Mouse (Mus musculus): ENCODE data around the gene Rad51c. TPM values are rescaled to one million over a fixed set of nuclear protein-coding genes. Genes with fewer than 3 reads are reported as not detected.

The Rad51c gene
- polyA plus RNA-seq, 1 experiment, result 2.5 TPM

- Histone ChIP-seq H3K4me1 (replicated peaks; ENCODE audit: control insufficient read depth, insufficient read depth, low read length) (peaks cover 5% of the 10 kb centered on the region), H3K36me3 (ENCODE audit: control insufficient read depth, insufficient read depth, low read length) (no peaks in the 10 kb centered on the region), H3K4me3 (ENCODE audit: control insufficient read depth, insufficient read depth, low read length) (peak overlapping the region; percentile 95), H3K27ac (ENCODE audit: control insufficient read depth, insufficient read depth, low read length) (no peak overlapping the region), H3K27me3 (ENCODE audit: control insufficient read depth, insufficient read depth, low read length) (no peaks in the 10 kb centered on the region)
- TF ChIP-seq POLR2A (IDR thresholded peaks at IDR 0.05; ENCODE audit: control insufficient read depth, extremely low read depth, insufficient read depth, low read length, poor library complexity) (no peak), CTCF (IDR thresholded peaks at IDR 0.05; ENCODE audit: borderline replicate concordance, control insufficient read depth, extremely low read depth, insufficient read depth, low read length, poor library complexity) (no peak)
- peak; percentile 6 for DNase-seq
- 4% methylated on average over 31 of the region's 31 CpGs for WGBS
These were observed 47.1 kb downstream of the Rad51c start for GRCm38 (mm10) chr11:87357317-87358300.

- TF ChIP-seq POLR2A (IDR thresholded peaks at IDR 0.05; ENCODE audit: control insufficient read depth, extremely low read depth, insufficient read depth, low read length, poor library complexity) (no peak), CTCF (IDR thresholded peaks at IDR 0.05; ENCODE audit: borderline replicate concordance, control insufficient read depth, extremely low read depth, insufficient read depth, low read length, poor library complexity) (no peak)
- Histone ChIP-seq H3K4me1 (replicated peaks; ENCODE audit: control insufficient read depth, insufficient read depth, low read length) (peaks cover 5% of the 10 kb centered on the region), H3K27me3 (ENCODE audit: control insufficient read depth, insufficient read depth, low read length) (no peaks in the 10 kb centered on the region), H3K27ac (ENCODE audit: control insufficient read depth, insufficient read depth, low read length) (no peak overlapping the region), H3K4me3 (ENCODE audit: control insufficient read depth, insufficient read depth, low read length) (no peak overlapping the region), H3K36me3 (ENCODE audit: control insufficient read depth, insufficient read depth, low read length) (no peaks in the 10 kb centered on the region)
- WGBS, result 95% methylated on average over 1 of the region's 1 CpGs
- no peak for DNase-seq
These were observed 49.9 kb downstream of the Rad51c start for GRCm38 (mm10) chr11:87354861-87355260.

GRCm38 (mm10) chr11:87353646-87354170, 51.0 kb downstream of the Rad51c start:
- Histone ChIP-seq H3K27ac (ENCODE audit: control insufficient read depth, insufficient read depth, low read length) (no peak overlapping the region), H3K36me3 (ENCODE audit: control insufficient read depth, insufficient read depth, low read length) (no peaks in the 10 kb centered on the region), H3K27me3 (ENCODE audit: control insufficient read depth, insufficient read depth, low read length) (no peaks in the 10 kb centered on the region), H3K4me3 (ENCODE audit: control insufficient read depth, insufficient read depth, low read length) (no peak overlapping the region), H3K4me1 (replicated peaks; ENCODE audit: control insufficient read depth, insufficient read depth, low read length) (peaks cover 3% of the 10 kb centered on the region)
- 93% methylated on average over 7 of the region's 7 CpGs for WGBS
- no peak for DNase-seq
- TF ChIP-seq POLR2A (IDR thresholded peaks at IDR 0.05; ENCODE audit: control insufficient read depth, extremely low read depth, insufficient read depth, low read length, poor library complexity) (no peak), CTCF (IDR thresholded peaks at IDR 0.05; ENCODE audit: borderline replicate concordance, control insufficient read depth, extremely low read depth, insufficient read depth, low read length, poor library complexity) (no peak)

Other genes with a start within 250 kb of the Rad51c start
- gene Ppm1e, start 45.9 kb downstream of the Rad51c start, polyA plus RNA-seq (2012; rRNA removed), result 3.6 and 4.2 TPM in 2 replicates
- 0.55 and 0.99 TPM in 2 replicates for gene Tex14, start 111 bp upstream of the Rad51c start, polyA plus RNA-seq (2012; rRNA removed)
- gene Gm11492, start 161.7 kb upstream of the Rad51c start, polyA plus RNA-seq (2012; rRNA removed), result 0.06 TPM in 1 of 2 replicates, not detected in the other
- 12.6 and 13.2 TPM in 2 replicates for gene Sept4, start 163.9 kb upstream of the Rad51c start, polyA plus RNA-seq (2012; rRNA removed)
- gene Mtmr4, start 187.2 kb upstream of the Rad51c start, polyA plus RNA-seq (2012; rRNA removed), result 47.0 and 51.1 TPM in 2 replicates
- gene Hsf5, start 212.2 kb upstream of the Rad51c start, polyA plus RNA-seq (2012; rRNA removed), result 0.04 and 0.05 TPM in 2 replicates